Mouse (Mus musculus) midbrain, embryonic 13.5 days (tissue): ENCODE results near the gene Pde4d. TPM values are rescaled to one million over a fixed set of nuclear protein-coding genes. Genes with fewer than 3 reads are reported as not detected.

Source experiments
- ATAC-seq: fragments of 200-750 bp; cut with Nextera tagmentation; 2 replicates; pipeline ENCODE4 v1.8.0; 2017; ENCODE audit warnings: mild to moderate bottlenecking, moderate TSS enrichment, moderate library complexity
- H3K27ac ChIP-seq: fragments of 300-500 bp; sonication (generic); 2 replicates; pipeline ENCODE4 v1.5.1; 2015; ENCODE audit warnings: inconsistent platforms, mild to moderate bottlenecking, moderate library complexity
- H3K27me3 ChIP-seq: fragments of 300-500 bp; sonication (generic); 2 replicates; pipeline ENCODE4 v1.6.1; 2015; ENCODE audit warnings: mild to moderate bottlenecking, inconsistent platforms
- H3K36me3 ChIP-seq: fragments of 300-500 bp; sonication (generic); 2 replicates; pipeline ENCODE4 v1.6.1; 2015; ENCODE audit warnings: mild to moderate bottlenecking, inconsistent platforms
- H3K4me1 ChIP-seq: fragments of 300-500 bp; sonication (generic); replicated peaks from 2 replicates; pipeline ENCODE4 v1.6.1; 2015; ENCODE audit warnings: inconsistent platforms
- H3K4me2 ChIP-seq: fragments of 300-500 bp; sonication (generic); replicated peaks from 2 replicates; pipeline ENCODE4 v1.6.1; 2015; ENCODE audit warnings: moderate library complexity, mild to moderate bottlenecking, inconsistent platforms
- H3K4me3 ChIP-seq: fragments of 300-500 bp; sonication (generic); replicated peaks from 2 replicates; pipeline ENCODE4 v1.5.1; 2015; ENCODE audit warnings: mild to moderate bottlenecking, inconsistent platforms
- H3K9ac ChIP-seq: fragments of 300-500 bp; sonication (generic); replicated peaks from 2 replicates; pipeline ENCODE4 v1.6.1; 2015; ENCODE audit warnings: mild to moderate bottlenecking, inconsistent platforms
- H3K9me3 ChIP-seq: fragments of 300-500 bp; sonication (generic); 2 replicates; pipeline ENCODE4 v1.6.1; 2016; ENCODE audit warnings: mild to moderate bottlenecking, inconsistent platforms
- WGBS: fragments of 180-500 bp; shearing (Covaris S2); methylation state at CpG from one replicate; pipeline ENCODE4 v1.1.7; 2015; 5-methylcytosine and 5-hydroxymethylcytosine counted together
- polyA plus RNA-seq: library from polyadenylated mRNA; unstranded; fragments of >200 nt; fragmentation: Nextera tagmentation; extraction: Ambion mirVana; gene quantifications from 2 replicates; pipeline ENCODE4 v1.2.1, GENCODE M21; 2015

Gene Pde4d
- polyA plus RNA-seq, 1 experiment from 2014 or later = 19.7 TPM

GRCm38 (mm10) chr13:109268659-109269322, 819.0 kb downstream of the Pde4d start:
- no peaks in the 10 kb centered on the region for H3K36me3 ChIP-seq
- peaks cover 4% of the 10 kb centered on the region for H3K4me1 ChIP-seq
- H3K4me3 ChIP-seq = no peak overlapping the region
- H3K4me2 ChIP-seq = no peak overlapping the region
- H3K9me3 ChIP-seq = no peaks in the 10 kb centered on the region
- ATAC-seq = no peak
- H3K9ac ChIP-seq = no peak overlapping the region
- whole genome bisulfite sequencing = 94% methylated on average over 4 of the region's 4 CpGs
- no peak overlapping the region for H3K27ac ChIP-seq
- no peaks in the 10 kb centered on the region for H3K27me3 ChIP-seq

- ATAC-seq = no peak
- Histone ChIP-seq H3K9ac (no peak overlapping the region), H3K9me3 (0 out of 2 replicates have a peak, but pooled peaks cover 9% of the 10 kb centered on the region), H3K27me3 (no peaks in the 10 kb centered on the region), H3K4me1 (0 out of 2 replicates have a peak, but pooled peaks cover 7% of the 10 kb centered on the region), H3K36me3 (no peaks in the 10 kb centered on the region), H3K27ac (no peak overlapping the region), H3K4me2 (no peak overlapping the region), H3K4me3 (no peak overlapping the region)
- 95% methylated on average over 10 of the region's 10 CpGs for WGBS
Measured at GRCm38 (mm10) chr13:109274869-109275268, 825.1 kb downstream of the Pde4d start.

- 82% methylated on average over 7 of the region's 7 CpGs for WGBS
- 0 out of 2 replicates have a peak, but pooled peaks cover 7% of the 10 kb centered on the region for H3K4me1 ChIP-seq
- H3K27me3 ChIP-seq = no peaks in the 10 kb centered on the region
- H3K9ac ChIP-seq = no peak overlapping the region
- H3K4me2 ChIP-seq = no peak overlapping the region
- H3K36me3 ChIP-seq = no peaks in the 10 kb centered on the region
- 0 out of 2 replicates have a peak, but pooled peaks cover 9% of the 10 kb centered on the region for H3K9me3 ChIP-seq
- H3K4me3 ChIP-seq = no peak overlapping the region
- no peak overlapping the region for H3K27ac ChIP-seq
- ATAC-seq = no peak
Measured at GRCm38 (mm10) chr13:109277792-109278191, 828.0 kb downstream of the Pde4d start.

GRCm38 (mm10) chr13:109278504-109278912, 828.8 kb downstream of the Pde4d start:
- Histone ChIP-seq H3K27me3 (no peaks in the 10 kb centered on the region), H3K36me3 (no peaks in the 10 kb centered on the region), H3K9ac (no peak overlapping the region), H3K9me3 (0 out of 2 replicates have a peak, but pooled peaks cover 9% of the 10 kb centered on the region), H3K4me3 (no peak overlapping the region), H3K4me2 (no peak overlapping the region), H3K4me1 (0 out of 2 replicates have a peak, but pooled peaks cover 7% of the 10 kb centered on the region), H3K27ac (no peak overlapping the region)
- 63% methylated on average over 10 of the region's 10 CpGs for WGBS
- ATAC-seq = peak; percentile 58; the same call in 1 of the 2 replicates

GRCm38 (mm10) chr13:109279211-109279610, 829.5 kb downstream of the Pde4d start:
- Histone ChIP-seq H3K4me2 (no peak overlapping the region), H3K27me3 (no peaks in the 10 kb centered on the region), H3K4me3 (no peak overlapping the region), H3K9me3 (0 out of 2 replicates have a peak, but pooled peaks cover 9% of the 10 kb centered on the region), H3K36me3 (no peaks in the 10 kb centered on the region), H3K4me1 (0 out of 2 replicates have a peak, but pooled peaks cover 7% of the 10 kb centered on the region), H3K27ac (no peak overlapping the region), H3K9ac (no peak overlapping the region)
- 91% methylated on average over 6 of the region's 6 CpGs for WGBS
- no peak for ATAC-seq

- 88% methylated on average over 5 of the region's 5 CpGs for WGBS
- H3K4me3 ChIP-seq = no peak overlapping the region
- H3K4me2 ChIP-seq = no peak overlapping the region
- H3K27ac ChIP-seq = no peak overlapping the region
- no peaks in the 10 kb centered on the region for H3K9me3 ChIP-seq
- no peaks in the 10 kb centered on the region for H3K27me3 ChIP-seq
- H3K36me3 ChIP-seq = no peaks in the 10 kb centered on the region
- ATAC-seq = no peak
- no peak overlapping the region for H3K9ac ChIP-seq
- 0 out of 2 replicates have a peak, but pooled peaks cover 7% of the 10 kb centered on the region for H3K4me1 ChIP-seq
Measured at GRCm38 (mm10) chr13:109280433-109280832, 830.7 kb downstream of the Pde4d start.

GRCm38 (mm10) chr13:109287465-109287864, 837.7 kb downstream of the Pde4d start:
- Histone ChIP-seq H3K9ac (no peak overlapping the region), H3K36me3 (no peaks in the 10 kb centered on the region), H3K4me2 (no peak overlapping the region), H3K27ac (no peak overlapping the region), H3K4me1 (no peaks in the 10 kb centered on the region; the same call in 1 of the 2 replicates), H3K9me3 (no peaks in the 10 kb centered on the region), H3K27me3 (no peaks in the 10 kb centered on the region), H3K4me3 (no peak overlapping the region)
- no peak for ATAC-seq
- WGBS = 98% methylated on average over 6 of the region's 6 CpGs

- ATAC-seq = no peak
- WGBS = 30% methylated on average over 4 of the region's 4 CpGs
- H3K27me3 ChIP-seq = no peaks in the 10 kb centered on the region
Measured at GRCm38 (mm10) chr13:109290922-109291321, 841.2 kb downstream of the Pde4d start.

GRCm38 (mm10) chr13:109293011-109293410, 843.3 kb downstream of the Pde4d start:
- Histone ChIP-seq H3K27ac (no peak overlapping the region), H3K27me3 (no peaks in the 10 kb centered on the region), H3K9ac (no peak overlapping the region), H3K9me3 (no peaks in the 10 kb centered on the region), H3K4me2 (no peak overlapping the region), H3K36me3 (no peaks in the 10 kb centered on the region), H3K4me3 (no peak overlapping the region), H3K4me1 (peaks cover 10% of the 10 kb centered on the region)
- ATAC-seq = no peak

More at GRCm38 (mm10) chr13:109290922-109291321, 841.2 kb downstream of the Pde4d start:
- Histone ChIP-seq H3K4me2 (no peak overlapping the region), H3K36me3 (no peaks in the 10 kb centered on the region), H3K9me3 (no peaks in the 10 kb centered on the region), H3K27ac (no peak overlapping the region), H3K4me3 (no peak overlapping the region), H3K9ac (no peak overlapping the region), H3K4me1 (peaks cover under 1% of the 10 kb centered on the region; the same call in 1 of the 2 replicates)

GRCm38 (mm10) chr13:109296347-109297037, 846.7 kb downstream of the Pde4d start:
- 39% methylated on average over 3 of the region's 3 CpGs for WGBS
- Histone ChIP-seq H3K36me3 (no peaks in the 10 kb centered on the region), H3K4me2 (no peak overlapping the region), H3K4me1 (peaks cover 10% of the 10 kb centered on the region), H3K4me3 (no peak overlapping the region), H3K9ac (no peak overlapping the region), H3K9me3 (no peaks in the 10 kb centered on the region), H3K27ac (no peak overlapping the region), H3K27me3 (no peaks in the 10 kb centered on the region)
- ATAC-seq = no peak

GRCm38 (mm10) chr13:109298852-109299251, 849.1 kb downstream of the Pde4d start:
- WGBS = 93% methylated on average over 7 of the region's 7 CpGs
- Histone ChIP-seq H3K9ac (no peak overlapping the region), H3K9me3 (no peaks in the 10 kb centered on the region), H3K4me2 (no peak overlapping the region), H3K27me3 (no peaks in the 10 kb centered on the region), H3K36me3 (no peaks in the 10 kb centered on the region), H3K4me1 (peaks cover 10% of the 10 kb centered on the region), H3K27ac (no peak overlapping the region), H3K4me3 (no peak overlapping the region)
- ATAC-seq = no peak

- 92% methylated on average over 12 of the region's 12 CpGs for WGBS
- peaks cover 10% of the 10 kb centered on the region for H3K4me1 ChIP-seq
- H3K27ac ChIP-seq = no peak overlapping the region
- no peak overlapping the region for H3K9ac ChIP-seq
- no peak overlapping the region for H3K4me3 ChIP-seq
- H3K9me3 ChIP-seq = no peaks in the 10 kb centered on the region
- no peak overlapping the region for H3K4me2 ChIP-seq
- H3K36me3 ChIP-seq = no peaks in the 10 kb centered on the region
- H3K27me3 ChIP-seq = no peaks in the 10 kb centered on the region
- ATAC-seq = no peak
Measured at GRCm38 (mm10) chr13:109299511-109300250, 849.9 kb downstream of the Pde4d start.
